Mouse (Mus musculus) limb, embryonic 10.5 days (tissue): ENCODE measurements at regions not wholly inside any gene's neighbourhood (a gene's known extent, or its start where the extent isn't known, plus 50 kb on each side); places are given as distances from the start of the nearest gene placed in this dataset.

Experiments
- DNase-seq: peaks from one replicate; pipeline ENCODE4 v3.0.0-alpha.2; 2017; ENCODE audit warnings: low spot score
- H3K27ac ChIP-seq: fragments of 300-500 bp; sonication (generic); 2 replicates; pipeline ENCODE4 v1.5.1; 2016; ENCODE audit warnings: mild to moderate bottlenecking
- H3K27me3 ChIP-seq: fragments of 300-500 bp; sonication (generic); 2 replicates; pipeline ENCODE4 v1.6.1; 2016; ENCODE audit warnings: low read depth, mild to moderate bottlenecking; ENCODE audit not compliant: poor library complexity, severe bottlenecking
- H3K36me3 ChIP-seq: fragments of 300-500 bp; sonication (generic); 2 replicates; pipeline ENCODE4 v1.6.1; 2016; ENCODE audit warnings: mild to moderate bottlenecking, moderate library complexity
- H3K4me1 ChIP-seq: fragments of 300-500 bp; sonication (generic); 2 replicates; pipeline ENCODE4 v1.6.1; 2016
- H3K4me3 ChIP-seq: fragments of 300-500 bp; sonication (generic); 2 replicates; pipeline ENCODE4 v1.5.1; 2016; ENCODE audit warnings: mild to moderate bottlenecking, moderate library complexity
- H3K9me3 ChIP-seq: fragments of 300-500 bp; sonication (generic); replicated peaks from 2 replicates; pipeline ENCODE4 v1.6.1; 2016; ENCODE audit warnings: mild to moderate bottlenecking
- WGBS: fragments of 180-500 bp; shearing (Covaris S2); methylation state at CpG from one replicate; pipeline ENCODE4 v1.1.7; 2016; 5-methylcytosine and 5-hydroxymethylcytosine counted together

- peaks cover 23% of the 10 kb centered on the region for H3K4me1 ChIP-seq
- no peaks in the 10 kb centered on the region for H3K9me3 ChIP-seq
- 81% methylated on average over 12 of the region's 12 CpGs for WGBS
- DNase-seq = peak; percentile 23
- no peak overlapping the region for H3K4me3 ChIP-seq
- H3K36me3 ChIP-seq = no peaks in the 10 kb centered on the region
- H3K27ac ChIP-seq = no peak overlapping the region
- H3K27me3 ChIP-seq = no peaks in the 10 kb centered on the region
These were observed 115.0 kb upstream of the Frem1 start for GRCm38 (mm10) chr4:83166867-83167814.

GRCm38 (mm10) chr4:83146740-83147139 lies 94.6 kb upstream of the Frem1 start:
- no peak for DNase-seq
- no peaks in the 10 kb centered on the region for H3K36me3 ChIP-seq
- H3K9me3 ChIP-seq = no peaks in the 10 kb centered on the region
- no peak overlapping the region for H3K27ac ChIP-seq
- 87% methylated on average over 3 of the region's 3 CpGs for whole genome bisulfite sequencing
- H3K4me1 ChIP-seq = peaks cover 12% of the 10 kb centered on the region
- no peaks in the 10 kb centered on the region for H3K27me3 ChIP-seq
- no peak overlapping the region for H3K4me3 ChIP-seq

- H3K36me3 ChIP-seq = no peaks in the 10 kb centered on the region
- H3K27me3 ChIP-seq = no peaks in the 10 kb centered on the region
- H3K27ac ChIP-seq = 0 out of 2 replicates have a peak overlapping the region, but pooled peaks have one; percentile 42
- no peak overlapping the region for H3K4me3 ChIP-seq
- 7% methylated on average over 8 of the region's 8 CpGs for WGBS
- H3K4me1 ChIP-seq = peaks cover 12% of the 10 kb centered on the region
- no peaks in the 10 kb centered on the region for H3K9me3 ChIP-seq
- DNase-seq = peak; percentile 32
These were observed 93.6 kb upstream of the Frem1 start for GRCm38 (mm10) chr4:83145738-83146217.

GRCm38 (mm10) chr4:83144781-83145517 lies 92.8 kb upstream of the Frem1 start:
- WGBS = 59% methylated on average over 11 of the region's 11 CpGs

GRCm38 (mm10) chr4:83141736-83142135 lies 89.6 kb upstream of the Frem1 start:
- peaks cover 12% of the 10 kb centered on the region for H3K4me1 ChIP-seq
- no peaks in the 10 kb centered on the region for H3K9me3 ChIP-seq
- H3K27me3 ChIP-seq = no peaks in the 10 kb centered on the region
- WGBS = 52% methylated on average over 5 of the region's 5 CpGs
- DNase-seq = no peak
- H3K36me3 ChIP-seq = no peaks in the 10 kb centered on the region
- H3K4me3 ChIP-seq = no peak overlapping the region
- H3K27ac ChIP-seq = no peak overlapping the region

More at GRCm38 (mm10) chr4:83144781-83145517, 92.8 kb upstream of the Frem1 start:
- Histone ChIP-seq H3K27me3 (no peaks in the 10 kb centered on the region), H3K36me3 (no peaks in the 10 kb centered on the region), H3K9me3 (no peaks in the 10 kb centered on the region), H3K27ac (no peak overlapping the region; the same call in 1 of the 2 replicates), H3K4me1 (peaks cover 12% of the 10 kb centered on the region), H3K4me3 (no peak overlapping the region)
- DNase-seq = no peak

GRCm38 (mm10) chr4:83122668-83123005 lies 70.5 kb upstream of the Frem1 start:
- Histone ChIP-seq H3K4me1 (no peaks in the 10 kb centered on the region), H3K36me3 (no peaks in the 10 kb centered on the region), H3K4me3 (no peak overlapping the region), H3K27ac (no peak overlapping the region), H3K9me3 (no peaks in the 10 kb centered on the region), H3K27me3 (no peaks in the 10 kb centered on the region)
- WGBS = 87% methylated on average over 8 of the region's 8 CpGs
- DNase-seq = no peak

- WGBS = 85% methylated on average over 6 of the region's 6 CpGs
- H3K27ac ChIP-seq = no peak overlapping the region
- H3K4me3 ChIP-seq = no peak overlapping the region
These were observed 70.0 kb upstream of the Frem1 start for GRCm38 (mm10) chr4:83122003-83122667.

GRCm38 (mm10) chr4:83108659-83108967 lies 56.5 kb upstream of the Frem1 start:
- H3K9me3 ChIP-seq = no peaks in the 10 kb centered on the region
- H3K4me1 ChIP-seq = peaks cover 4% of the 10 kb centered on the region; the same call in 1 of the 2 replicates
- peak overlapping the region; percentile 47; the same call in 1 of the 2 replicates for H3K27ac ChIP-seq
- H3K27me3 ChIP-seq = no peaks in the 10 kb centered on the region
- no peak overlapping the region for H3K4me3 ChIP-seq
- DNase-seq = no peak
- 72% methylated on average over 3 of the region's 3 CpGs for WGBS
- no peaks in the 10 kb centered on the region for H3K36me3 ChIP-seq

More at GRCm38 (mm10) chr4:83122003-83122667, 70.0 kb upstream of the Frem1 start:
- Histone ChIP-seq H3K4me1 (no peaks in the 10 kb centered on the region), H3K36me3 (no peaks in the 10 kb centered on the region), H3K9me3 (no peaks in the 10 kb centered on the region), H3K27me3 (no peaks in the 10 kb centered on the region)
- DNase-seq = no peak

- Histone ChIP-seq H3K36me3 (no peaks in the 10 kb centered on the region), H3K4me3 (no peak overlapping the region), H3K4me1 (peaks cover 4% of the 10 kb centered on the region; the same call in 1 of the 2 replicates), H3K27me3 (no peaks in the 10 kb centered on the region), H3K9me3 (no peaks in the 10 kb centered on the region), H3K27ac (peak overlapping the region; percentile 65)
- DNase-seq = no peak
- 62% methylated on average over 11 of the region's 11 CpGs for WGBS
These were observed 56.0 kb upstream of the Frem1 start for GRCm38 (mm10) chr4:83107958-83108658.

GRCm38 (mm10) chr4:83107161-83107560 lies 55.0 kb upstream of the Frem1 start:
- no peaks in the 10 kb centered on the region for H3K9me3 ChIP-seq
- no peak overlapping the region for H3K4me3 ChIP-seq
- peaks cover 4% of the 10 kb centered on the region; the same call in 1 of the 2 replicates for H3K4me1 ChIP-seq
- WGBS = 91% methylated on average over 2 of the region's 2 CpGs
- no peaks in the 10 kb centered on the region for H3K36me3 ChIP-seq
- no peaks in the 10 kb centered on the region for H3K27me3 ChIP-seq
- DNase-seq = no peak
- H3K27ac ChIP-seq = no peak overlapping the region

- no peak overlapping the region for H3K27ac ChIP-seq
- H3K4me3 ChIP-seq = no peak overlapping the region
- H3K4me1 ChIP-seq = peaks cover 4% of the 10 kb centered on the region; the same call in 1 of the 2 replicates
- no peak for DNase-seq
- WGBS = 70% methylated on average over 5 of the region's 5 CpGs
- H3K9me3 ChIP-seq = no peaks in the 10 kb centered on the region
- H3K27me3 ChIP-seq = no peaks in the 10 kb centered on the region
- H3K36me3 ChIP-seq = no peaks in the 10 kb centered on the region
These were observed 52.0 kb upstream of the Frem1 start for GRCm38 (mm10) chr4:83104045-83104681.

- 93% methylated on average over 2 of the region's 2 CpGs for WGBS
These were observed 50.8 kb upstream of the Frem1 start for GRCm38 (mm10) chr4:83102893-83103292.

More at GRCm38 (mm10) chr4:83102893-83103292, 50.8 kb upstream of the Frem1 start:
- DNase-seq = no peak
- peaks cover 16% of the 10 kb centered on the region for H3K4me1 ChIP-seq
- H3K9me3 ChIP-seq = no peaks in the 10 kb centered on the region
- no peak overlapping the region for H3K27ac ChIP-seq
- no peaks in the 10 kb centered on the region for H3K36me3 ChIP-seq
- no peak overlapping the region for H3K4me3 ChIP-seq
- H3K27me3 ChIP-seq = no peaks in the 10 kb centered on the region
